Mouse (Mus musculus) cerebellum, postnatal 36 days (tissue): Measurements from ENCODE around the gene Bax.
A peak's percentile ranks its signal among the peaks of the same experiment; 100 is the strongest.

Source experiments
- DNase-seq, 2 experiments: peaks; one replicate each; pipeline ENCODE4 v3.0.0; 2021 to 2022; ENCODE audit warnings: mixed read lengths in 2 of 2

The Bax gene

GRCm38 (mm10) chr7:45455932-45456696 is 10.6 kb downstream of the Bax start:
- no peak for DNase-seq

- no peak for DNase-seq
Observed at GRCm38 (mm10) chr7:45454971-45455370, 11.7 kb downstream of the Bax start.

- peak; percentile 86 for DNase-seq
Observed at GRCm38 (mm10) chr7:45451344-45451982, 15.2 kb downstream of the Bax start.

GRCm38 (mm10) chr7:45449974-45450373 is 16.7 kb downstream of the Bax start:
- no peak for DNase-seq

GRCm38 (mm10) chr7:45447325-45447990 is 19.2 kb downstream of the Bax start:
- no peak for DNase-seq

- no peak for DNase-seq
Observed at GRCm38 (mm10) chr7:45446589-45446988, 20.1 kb downstream of the Bax start.

- DNase-seq, result no peak
Observed at GRCm38 (mm10) chr7:45443526-45444420, 22.9 kb downstream of the Bax start.

GRCm38 (mm10) chr7:45437521-45438276 is 29.0 kb downstream of the Bax start, which contains the start of gene Ruvbl2:
Gene Ruvbl2, minus strand, starts transcription at chr7:45438096.
- DNase-seq, result peak; percentile 34 to 42

GRCm38 (mm10) chr7:45437046-45437445 is 29.7 kb downstream of the Bax start:
- DNase-seq, result no peak

- no peak for DNase-seq
Observed at GRCm38 (mm10) chr7:45436444-45436843, 30.3 kb downstream of the Bax start.

GRCm38 (mm10) chr7:45435038-45435437 is 31.7 kb downstream of the Bax start:
- DNase-seq, result no peak

GRCm38 (mm10) chr7:45434203-45435015 is 32.3 kb downstream of the Bax start, which contains the start of gene Gys1:
Gene Gys1, plus strand, starts transcription at chr7:45434844.
- DNase-seq, result peak; percentile 100

GRCm38 (mm10) chr7:45433835-45434202 is 32.9 kb downstream of the Bax start:
- DNase-seq, result no peak

- DNase-seq, result no peak
Observed at GRCm38 (mm10) chr7:45426556-45426955, 40.1 kb downstream of the Bax start.

GRCm38 (mm10) chr7:45421194-45421593 is 45.5 kb downstream of the Bax start:
- DNase-seq, result no peak

- no peak for DNase-seq
Observed at GRCm38 (mm10) chr7:45420615-45420919, 46.1 kb downstream of the Bax start, which contains the start of gene Lhb. Gene Lhb, plus strand, starts transcription at chr7:45420820.

GRCm38 (mm10) chr7:45419859-45420614 is 46.7 kb downstream of the Bax start:
- DNase-seq, result no peak

GRCm38 (mm10) chr7:45417962-45418492 is 48.7 kb downstream of the Bax start:
- no peak for DNase-seq

GRCm38 (mm10) chr7:45415636-45416035 is 51.1 kb downstream of the Bax start:
- DNase-seq, result no peak

GRCm38 (mm10) chr7:45414740-45415224 is 51.9 kb downstream of the Bax start:
- DNase-seq, result no peak
